Mouse (Mus musculus): ENCODE results near the gene Klf7.

DNA sequence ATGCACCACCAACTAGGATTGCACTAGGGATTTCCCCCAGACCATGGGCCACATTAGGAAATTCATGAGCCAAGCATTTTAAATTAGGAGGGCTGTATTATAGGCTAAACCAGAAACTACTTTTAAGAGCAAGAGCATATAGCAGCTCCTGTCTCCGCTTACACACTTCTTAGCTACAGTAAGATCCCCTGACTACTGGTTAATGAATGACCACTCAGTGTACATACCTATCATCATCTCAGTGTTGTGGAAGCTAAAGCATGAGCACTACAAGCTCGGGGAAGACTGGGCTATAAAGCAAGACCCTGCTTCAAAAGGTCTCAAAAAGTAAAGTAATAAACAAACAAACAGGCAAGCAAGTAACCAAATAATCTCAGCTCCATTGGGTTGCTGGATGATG is 65.5 kb downstream of the Klf7 start:
- TF ChIP-seq CTCF (IDR thresholded peaks at IDR 0.05; ENCODE audit: low read depth, low read length) (no peak), POLR2A (IDR thresholded peaks at IDR 0.05; ENCODE audit: insufficient read depth, low read length) (no peak)
